Mouse (Mus musculus) hindlimb bud, embryonic 11.5 days (tissue): ENCODE results near the gene Cdipt.

ENCODE experiments used
- DNase-seq: peaks from one replicate; pipeline ENCODE4 v3.0.0-alpha.2; 2012; ENCODE audit warnings: low read depth, low spot score; ENCODE audit errors: extremely low spot score

Gene Cdipt

GRCm38 (mm10) chr7:126975893-126975949, at the start of gene Cdipt:
Gene Cdipt (plus strand): TSS chr7:126975914.
- no peak for DNase-seq

GRCm38 (mm10) chr7:126926299-126926698, 49.4 kb upstream of the Cdipt start:
- DNase-seq: no peak

GRCm38 (mm10) chr7:126928384-126929037, 47.2 kb upstream of the Cdipt start, which contains the start of gene Kctd13:
Gene Kctd13 (plus strand): TSS chr7:126928879.
- DNase-seq: peak; percentile 63

GRCm38 (mm10) chr7:126929046-126929445, 46.7 kb upstream of the Cdipt start:
- no peak for DNase-seq

GRCm38 (mm10) chr7:126932652-126933051, 43.1 kb upstream of the Cdipt start:
- DNase-seq: no peak

- no peak for DNase-seq
These were observed 34.5 kb upstream of the Cdipt start for GRCm38 (mm10) chr7:126941171-126941570.

- no peak for DNase-seq
These were observed 33.9 kb upstream of the Cdipt start for GRCm38 (mm10) chr7:126941801-126942200.

- DNase-seq: no peak
These were observed 29.2 kb upstream of the Cdipt start for GRCm38 (mm10) chr7:126946530-126946929.

GRCm38 (mm10) chr7:126948626-126949025, 27.1 kb upstream of the Cdipt start:
- no peak for DNase-seq

GRCm38 (mm10) chr7:126949403-126949792, 26.3 kb upstream of the Cdipt start, which contains the start of gene Asphd1:
Gene Asphd1 (minus strand): TSS chr7:126949582.
- DNase-seq: no peak

- DNase-seq: peak; percentile 57
These were observed 25.7 kb upstream of the Cdipt start, which contains the start of gene Sez6l2 for GRCm38 (mm10) chr7:126949793-126950646. Gene Sez6l2 (plus strand): TSS chr7:126950563.

GRCm38 (mm10) chr7:126950647-126951615, 24.8 kb upstream of the Cdipt start:
- no peak for DNase-seq

GRCm38 (mm10) chr7:126951741-126952140, 24.0 kb upstream of the Cdipt start:
- DNase-seq: no peak

- DNase-seq: no peak
These were observed 23.1 kb upstream of the Cdipt start for GRCm38 (mm10) chr7:126952646-126953045.

- DNase-seq: no peak
These were observed 20.6 kb upstream of the Cdipt start for GRCm38 (mm10) chr7:126955125-126955524.

- no peak for DNase-seq
These were observed 15.9 kb upstream of the Cdipt start for GRCm38 (mm10) chr7:126959780-126960179.

- DNase-seq: no peak
These were observed 14.6 kb upstream of the Cdipt start for GRCm38 (mm10) chr7:126961095-126961494.

GRCm38 (mm10) chr7:126961965-126962364, 13.7 kb upstream of the Cdipt start:
- DNase-seq: no peak

GRCm38 (mm10) chr7:126963548-126964286, 12.0 kb upstream of the Cdipt start:
- DNase-seq: no peak

GRCm38 (mm10) chr7:126965568-126965967, 10.1 kb upstream of the Cdipt start:
- no peak for DNase-seq

GRCm38 (mm10) chr7:126967361-126967760, 8.4 kb upstream of the Cdipt start:
- no peak for DNase-seq
